Mouse (Mus musculus) neural tube, embryonic 15.5 days (tissue): ENCODE data around the gene Miga2. TPM values are rescaled to one million over a fixed set of nuclear protein-coding genes. Genes with fewer than 3 reads are reported as not detected.

Experiments
- ATAC-seq: fragments of 200-750 bp; cut with Nextera tagmentation; 2 replicates; pipeline ENCODE4 v1.8.0; 2017; ENCODE audit warnings: mild to moderate bottlenecking, moderate TSS enrichment, moderate library complexity; ENCODE audit not compliant: low FRiP score
- H3K27ac ChIP-seq: fragments of 300-500 bp; sonication (generic); replicated peaks from 2 replicates; pipeline ENCODE4 v1.5.1; 2015; ENCODE audit warnings: mild to moderate bottlenecking, inconsistent platforms
- H3K27me3 ChIP-seq: fragments of 300-500 bp; sonication (generic); replicated peaks from 2 replicates; pipeline ENCODE4 v1.6.1; 2015; ENCODE audit warnings: inconsistent platforms
- H3K36me3 ChIP-seq: fragments of 300-500 bp; sonication (generic); 2 replicates; pipeline ENCODE4 v1.6.1; 2015; ENCODE audit warnings: inconsistent platforms
- H3K4me1 ChIP-seq: fragments of 300-500 bp; sonication (generic); 2 replicates; pipeline ENCODE4 v1.6.1; 2015; ENCODE audit warnings: inconsistent platforms
- H3K4me2 ChIP-seq: fragments of 300-500 bp; sonication (generic); 2 replicates; pipeline ENCODE4 v1.6.1; 2015; ENCODE audit warnings: inconsistent platforms, mild to moderate bottlenecking, moderate library complexity
- H3K4me3 ChIP-seq: fragments of 300-500 bp; sonication (generic); replicated peaks from 2 replicates; pipeline ENCODE4 v1.5.1; 2015; ENCODE audit warnings: mild to moderate bottlenecking, inconsistent platforms
- H3K9ac ChIP-seq: fragments of 300-500 bp; sonication (generic); replicated peaks from 2 replicates; pipeline ENCODE4 v1.6.1; 2015; ENCODE audit warnings: mild to moderate bottlenecking, inconsistent platforms
- H3K9me3 ChIP-seq: fragments of 300-500 bp; sonication (generic); replicated peaks from 2 replicates; pipeline ENCODE4 v1.6.1; 2016; ENCODE audit warnings: inconsistent platforms
- WGBS: fragments of 180-500 bp; shearing (Covaris S2); methylation state at CpG from one replicate; pipeline ENCODE4 v1.1.7; 2015; ENCODE audit warnings: mixed read lengths; 5-methylcytosine and 5-hydroxymethylcytosine counted together
- polyA plus RNA-seq: library from polyadenylated mRNA; unstranded; fragments of >200 nt; fragmentation: Nextera tagmentation; extraction: Ambion mirVana; gene quantifications from 2 replicates; pipeline ENCODE4 v1.2.1, GENCODE M21; 2015

The Miga2 gene
- polyA plus RNA-seq, 1 experiment from 2014 or later, result 35.8 TPM

DNA sequence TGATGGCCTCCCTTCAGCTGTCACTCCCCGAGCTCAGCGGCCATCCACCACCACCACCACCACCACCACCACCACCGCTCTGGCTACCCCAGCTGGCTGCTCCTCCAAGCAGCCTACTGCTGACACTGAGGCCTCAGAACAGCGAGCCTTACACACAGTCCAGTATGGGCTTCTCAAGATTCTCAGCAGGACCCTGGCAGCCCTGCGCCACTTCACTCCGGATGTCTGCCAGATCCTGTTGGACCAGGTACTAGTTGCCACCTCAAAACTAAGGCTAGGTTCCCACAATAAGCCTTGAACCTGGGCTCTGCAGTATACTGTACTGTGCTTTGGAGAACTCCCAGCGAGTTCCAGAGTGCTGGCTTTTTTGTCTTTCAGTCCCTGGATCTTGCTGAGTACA lies 21.5 kb upstream of the Miga2 start:
- Histone ChIP-seq H3K36me3 (peaks cover 98% of the 10 kb centered on the region), H3K4me1 (no peaks in the 10 kb centered on the region), H3K9ac (no peak overlapping the region), H3K4me2 (no peak overlapping the region), H3K4me3 (no peak overlapping the region), H3K27ac (no peak overlapping the region), H3K9me3 (no peaks in the 10 kb centered on the region), H3K27me3 (no peaks in the 10 kb centered on the region)
- no peak for ATAC-seq
- 93% methylated on average over 7 of the region's 7 CpGs for WGBS

DNA sequence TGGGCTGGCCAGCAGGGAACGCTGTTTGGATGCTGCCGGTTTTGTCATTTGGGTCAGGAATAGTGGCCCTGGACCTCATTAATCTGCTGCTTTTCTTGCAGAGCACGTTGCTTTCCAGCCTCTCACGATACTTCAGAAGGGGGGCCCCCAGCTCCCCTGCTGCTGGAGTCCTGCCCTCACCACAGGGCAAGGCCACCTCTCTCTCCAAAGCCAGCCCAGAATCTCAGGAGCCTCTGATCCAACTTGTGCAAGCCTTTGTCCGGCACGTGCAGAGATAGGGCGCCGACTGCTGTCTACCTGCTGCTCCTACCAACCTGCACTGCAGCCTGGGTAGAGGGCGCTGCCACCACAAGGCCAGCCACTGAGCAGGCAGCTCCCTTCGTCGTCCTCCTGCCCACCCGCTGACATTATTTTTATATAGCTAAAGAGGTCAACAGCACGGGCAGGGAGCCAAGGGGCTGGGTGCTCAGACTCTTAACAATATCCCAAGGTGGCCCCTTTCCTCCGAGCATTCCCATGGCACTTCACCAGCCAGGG lies 20.4 kb upstream of the Miga2 start:
- Histone ChIP-seq H3K9ac (no peak overlapping the region), H3K27ac (no peak overlapping the region), H3K27me3 (no peaks in the 10 kb centered on the region), H3K9me3 (no peaks in the 10 kb centered on the region), H3K4me3 (no peak overlapping the region), H3K36me3 (peaks cover 99% of the 10 kb centered on the region), H3K4me2 (no peak overlapping the region), H3K4me1 (no peaks in the 10 kb centered on the region)
- WGBS, result 68% methylated on average over 14 of the region's 14 CpGs
- ATAC-seq, result no peak

DNA sequence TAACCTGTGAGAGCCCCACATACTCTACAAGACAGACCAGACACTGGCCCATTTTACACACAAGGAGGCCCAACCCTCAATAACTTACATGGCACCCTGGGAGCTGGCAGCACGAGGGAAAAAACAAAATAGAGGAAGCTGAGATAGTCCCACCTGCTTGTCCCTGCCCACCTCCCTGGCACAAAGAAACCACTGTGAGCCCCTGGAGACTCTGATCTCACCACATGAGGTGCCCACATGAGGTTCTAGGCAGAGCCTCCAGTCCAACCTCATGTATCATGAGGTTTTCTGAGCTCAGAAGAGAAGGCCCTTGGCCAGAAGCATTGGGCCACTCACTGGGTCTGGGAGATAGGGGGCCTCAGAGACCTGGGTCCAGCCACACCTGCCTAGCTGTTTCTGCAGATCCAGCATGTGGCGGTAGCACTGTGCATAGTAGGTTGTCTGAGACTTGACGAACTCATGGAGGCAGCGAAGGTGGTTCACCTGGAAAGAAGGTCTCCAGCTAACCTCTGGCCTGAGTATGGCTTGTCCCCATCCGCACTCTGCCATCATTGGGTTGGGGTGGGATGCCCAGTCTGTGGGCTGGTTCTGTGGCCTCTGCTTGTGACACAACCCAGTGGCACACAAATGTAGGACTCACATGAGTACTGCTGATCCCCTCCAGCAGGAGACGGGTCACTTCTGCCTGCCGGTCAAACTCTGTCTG lies 17.9 kb upstream of the Miga2 start:
- Histone ChIP-seq H3K27me3 (no peaks in the 10 kb centered on the region), H3K36me3 (peaks cover 99% of the 10 kb centered on the region), H3K27ac (no peak overlapping the region), H3K4me3 (no peak overlapping the region), H3K9ac (no peak overlapping the region), H3K4me1 (no peaks in the 10 kb centered on the region), H3K4me2 (no peak overlapping the region), H3K9me3 (no peaks in the 10 kb centered on the region)
- 89% methylated on average over 7 of the region's 7 CpGs for WGBS
- no peak for ATAC-seq

DNA sequence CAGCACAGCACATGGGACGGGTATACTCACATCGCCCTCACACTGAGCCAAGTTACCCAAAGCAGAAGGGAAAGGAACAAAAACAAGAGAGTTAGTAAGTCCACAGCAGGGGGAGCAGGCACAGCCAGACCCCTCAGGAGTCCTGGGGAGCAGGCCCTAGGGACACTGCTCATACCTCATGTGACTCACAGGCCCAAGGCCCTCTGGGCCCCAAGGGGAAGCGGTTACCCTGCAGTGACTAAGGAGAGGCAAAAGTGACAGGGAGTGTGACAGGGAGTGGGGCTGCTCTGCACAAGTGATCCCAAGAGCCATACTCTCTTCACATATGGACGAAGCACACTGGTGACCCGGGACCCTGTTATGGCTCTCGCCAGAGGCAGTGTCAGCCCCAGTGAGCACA lies 14.8 kb upstream of the Miga2 start:
- Histone ChIP-seq H3K9me3 (no peaks in the 10 kb centered on the region), H3K4me1 (no peaks in the 10 kb centered on the region), H3K4me2 (no peak overlapping the region), H3K27me3 (no peaks in the 10 kb centered on the region), H3K4me3 (no peak overlapping the region), H3K9ac (no peak overlapping the region), H3K36me3 (peaks cover 89% of the 10 kb centered on the region), H3K27ac (no peak overlapping the region)
- 90% methylated on average over 6 of the region's 6 CpGs for WGBS
- ATAC-seq, result no peak

DNA sequence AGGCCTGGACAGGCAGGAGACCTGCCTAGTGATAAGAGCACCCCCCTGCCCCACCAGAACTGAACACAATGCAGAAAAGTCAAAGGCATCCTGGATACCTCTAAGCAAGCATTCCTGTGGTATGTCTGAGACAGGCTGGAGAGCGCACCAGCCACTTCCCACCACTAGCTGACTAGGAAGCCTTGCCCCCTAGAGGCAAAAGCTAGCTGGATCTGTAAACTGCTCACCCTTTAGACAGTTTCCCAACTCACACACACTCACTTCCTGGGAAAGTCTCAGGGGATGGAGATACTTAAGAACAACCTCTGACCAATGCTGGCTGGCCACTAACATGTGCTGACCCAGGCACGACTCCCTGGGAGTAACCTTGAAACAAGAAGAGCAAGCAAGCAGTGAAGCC lies 12.9 kb upstream of the Miga2 start:
- H3K27me3 ChIP-seq, result no peaks in the 10 kb centered on the region
- WGBS, result 85% methylated on average over 2 of the region's 2 CpGs
- peaks cover 74% of the 10 kb centered on the region for H3K36me3 ChIP-seq

DNA sequence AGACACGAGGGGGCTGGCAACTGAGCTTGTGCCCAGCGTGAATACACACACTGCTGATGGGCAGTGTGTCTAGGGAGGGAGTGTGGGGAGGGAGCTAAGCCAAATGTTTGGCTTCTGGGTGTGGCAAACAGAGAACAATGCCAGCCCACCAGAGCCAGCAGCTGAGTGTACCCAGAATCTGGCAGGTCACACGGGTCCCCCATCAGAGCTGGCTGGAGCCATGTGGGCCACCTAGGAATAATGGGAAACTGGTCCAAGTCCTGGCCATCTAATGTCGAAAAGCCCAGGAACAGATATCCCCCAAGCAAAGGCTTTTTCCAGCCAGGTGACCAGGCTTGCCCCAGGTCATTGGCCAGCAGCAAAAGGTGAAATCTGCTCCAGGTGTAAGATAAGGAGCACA lies 8.2 kb upstream of the Miga2 start:
- no peak overlapping the region for H3K9ac ChIP-seq
- no peak overlapping the region for H3K4me3 ChIP-seq
- H3K4me1 ChIP-seq, result peaks cover 46% of the 10 kb centered on the region
- ATAC-seq, result no peak
- H3K9me3 ChIP-seq, result no peaks in the 10 kb centered on the region
- no peaks in the 10 kb centered on the region for H3K27me3 ChIP-seq
- peak overlapping the region; percentile 29; the same call in 1 of the 2 replicates for H3K27ac ChIP-seq
- H3K4me2 ChIP-seq, result no peak overlapping the region
- H3K36me3 ChIP-seq, result peaks cover 27% of the 10 kb centered on the region
- 55% methylated on average over 4 of the region's 4 CpGs for WGBS

More for the DNA sequence above, 12.9 kb upstream of the Miga2 start:
- H3K4me2 ChIP-seq, result no peak overlapping the region
- no peaks in the 10 kb centered on the region for H3K9me3 ChIP-seq
- no peak overlapping the region for H3K9ac ChIP-seq
- no peak overlapping the region for H3K27ac ChIP-seq
- peaks cover 14% of the 10 kb centered on the region for H3K4me1 ChIP-seq
- ATAC-seq, result no peak
- H3K4me3 ChIP-seq, result no peak overlapping the region

DNA sequence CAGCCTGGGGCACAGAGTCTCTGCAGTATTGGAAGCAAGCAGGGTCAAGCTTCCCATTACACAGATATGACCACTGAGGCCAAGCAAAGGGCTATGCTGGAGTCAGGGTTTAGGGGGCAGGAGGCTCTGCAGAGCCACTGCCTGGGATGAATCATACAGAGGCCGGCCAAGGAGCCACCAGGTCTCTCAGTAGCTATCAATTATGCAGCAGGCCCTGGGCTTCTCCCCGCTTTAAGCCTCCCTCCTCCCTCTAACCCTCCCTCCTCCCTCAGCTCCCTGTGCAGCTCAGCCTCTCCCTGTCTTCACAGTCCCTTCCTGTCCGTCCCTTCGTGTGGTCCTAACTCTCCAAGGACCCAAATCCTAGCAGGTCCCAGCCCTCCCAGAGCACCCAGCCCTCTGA lies 7.8 kb upstream of the Miga2 start:
- no peak for ATAC-seq
- no peak overlapping the region for H3K27ac ChIP-seq
- H3K4me2 ChIP-seq, result no peak overlapping the region
- H3K4me3 ChIP-seq, result no peak overlapping the region
- H3K27me3 ChIP-seq, result no peaks in the 10 kb centered on the region
- peaks cover 46% of the 10 kb centered on the region for H3K4me1 ChIP-seq
- no peaks in the 10 kb centered on the region for H3K9me3 ChIP-seq
- 54% methylated on average over 4 of the region's 4 CpGs for WGBS
- peaks cover 24% of the 10 kb centered on the region for H3K36me3 ChIP-seq
- no peak overlapping the region for H3K9ac ChIP-seq

DNA sequence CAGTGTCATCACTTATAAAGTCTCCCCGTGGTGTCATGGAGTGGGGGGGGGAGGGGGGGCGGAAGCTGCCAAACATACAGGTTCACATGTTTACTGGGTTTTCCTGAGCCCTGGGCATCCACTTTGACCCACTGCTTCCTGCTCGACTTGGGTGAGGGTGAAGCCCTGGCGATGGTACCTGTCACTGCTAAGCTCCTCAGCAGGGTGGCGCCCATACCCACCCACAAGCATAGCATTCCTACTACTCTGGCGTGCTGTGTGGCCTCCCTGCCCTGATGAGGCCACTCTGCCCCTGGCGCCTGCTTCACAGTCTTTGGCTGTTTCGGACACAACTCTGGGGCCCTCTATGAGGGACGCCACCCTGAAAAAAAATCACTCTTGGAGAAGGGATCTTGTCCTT lies 7.1 kb upstream of the Miga2 start:
- Histone ChIP-seq H3K4me1 (peaks cover 46% of the 10 kb centered on the region), H3K36me3 (peaks cover 23% of the 10 kb centered on the region), H3K4me2 (no peak overlapping the region), H3K4me3 (no peak overlapping the region), H3K27ac (no peak overlapping the region), H3K27me3 (no peaks in the 10 kb centered on the region), H3K9me3 (no peaks in the 10 kb centered on the region), H3K9ac (no peak overlapping the region)
- ATAC-seq, result no peak
- WGBS, result 72% methylated on average over 9 of the region's 9 CpGs

DNA sequence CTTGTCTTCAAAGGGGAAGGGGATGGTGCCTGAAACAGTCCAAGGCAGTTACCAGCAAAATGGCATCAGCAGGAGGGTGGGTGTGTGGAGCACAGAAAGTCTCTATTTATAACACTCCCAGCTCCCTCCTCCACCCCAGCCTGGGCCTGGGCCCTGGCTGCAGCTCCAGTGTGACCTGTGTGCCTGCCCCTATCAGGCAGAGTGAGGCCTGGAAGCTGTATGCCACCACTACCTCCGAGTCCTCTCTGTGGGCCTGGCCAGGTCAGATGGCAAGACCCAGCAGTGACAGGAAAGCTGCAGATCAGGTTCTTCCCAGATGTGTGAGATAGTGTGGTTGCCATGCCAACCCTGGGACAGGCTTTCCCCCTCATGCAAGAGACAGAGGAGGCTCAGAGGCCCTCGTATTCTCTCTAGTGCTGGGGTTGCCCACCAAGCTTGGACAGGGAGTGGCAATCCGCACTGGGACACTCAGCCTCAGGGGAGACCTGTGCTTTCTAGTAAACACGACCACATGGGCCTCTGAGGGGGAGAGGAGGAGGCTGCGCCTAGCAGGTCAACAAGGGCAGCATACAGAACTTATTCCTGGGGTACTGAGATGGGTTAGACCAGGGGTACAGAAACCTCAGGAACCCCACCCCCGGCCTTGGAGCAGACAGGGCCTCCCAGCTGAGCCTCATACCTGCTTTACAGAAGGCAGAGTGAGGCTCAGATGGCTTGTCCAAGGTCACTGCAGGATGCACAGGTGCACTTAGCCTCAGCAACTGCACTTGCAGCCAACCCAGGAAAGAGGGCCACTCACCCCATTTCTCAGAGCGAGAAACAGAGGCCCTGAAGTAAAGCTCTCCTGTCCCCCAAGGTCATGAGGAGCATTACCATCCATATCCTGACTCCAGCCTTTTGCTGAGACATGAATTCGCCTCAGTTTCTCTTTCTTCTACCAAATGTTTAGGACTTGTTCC lies 6.2 kb upstream of the Miga2 start:
- WGBS, result 52% methylated on average over 8 of the region's 8 CpGs

DNA sequence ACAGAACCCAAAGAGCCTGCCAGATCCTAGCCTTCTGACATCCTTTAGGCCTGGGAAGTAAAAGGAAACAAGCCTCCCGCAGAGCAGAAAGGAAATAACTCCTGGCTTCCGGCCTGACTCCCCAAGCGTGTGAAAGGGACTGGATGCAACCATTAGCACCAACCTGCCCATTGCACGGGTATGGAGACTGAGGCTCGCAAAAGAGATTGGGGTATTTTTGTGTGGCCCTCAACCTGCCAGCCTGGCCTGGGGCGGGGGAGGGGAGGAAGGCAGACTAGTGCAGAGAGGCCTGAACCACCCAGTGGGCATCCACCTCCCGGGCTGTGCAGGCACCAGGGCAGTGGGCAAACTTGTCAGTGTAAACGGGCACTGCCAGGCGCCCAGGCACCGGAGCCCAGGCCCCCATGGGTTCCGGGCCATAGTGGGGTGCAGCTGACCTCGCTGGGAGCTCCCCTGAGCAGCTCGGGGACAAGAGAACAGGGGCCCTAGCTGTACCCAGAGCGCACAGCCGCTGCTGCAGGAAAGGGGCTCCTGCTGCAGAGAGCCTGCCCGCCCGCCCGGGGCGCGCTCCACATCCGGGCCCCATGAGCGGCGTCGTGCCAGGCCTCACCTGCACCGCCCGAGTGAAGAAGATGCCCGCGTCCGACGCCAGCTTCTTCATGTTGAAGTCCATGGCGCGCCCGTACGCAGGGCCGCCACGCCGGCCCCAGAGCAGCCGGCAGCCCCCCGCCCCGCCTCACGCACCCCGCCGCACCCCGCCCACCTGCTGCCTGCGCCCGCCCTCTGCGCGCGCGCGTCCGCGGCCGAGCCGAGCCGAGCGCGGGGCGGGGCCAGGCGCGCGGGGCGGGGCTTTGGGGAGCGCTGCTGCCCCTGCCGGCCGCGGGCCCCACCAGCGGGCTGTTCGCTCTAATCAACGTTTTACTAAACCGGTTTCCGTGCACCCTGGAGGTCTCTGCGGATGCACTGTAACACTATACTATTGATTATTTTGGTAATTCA lies 5.2 kb upstream of the Miga2 start, which contains the start of gene Sh3glb2:
Gene Sh3glb2 (minus strand): TSS at position 805 of the 999 bp plus-strand sequence.
- H3K4me1 ChIP-seq, result peaks cover 48% of the 10 kb centered on the region

More for the DNA sequence above, 6.2 kb upstream of the Miga2 start:
- ATAC-seq, result no peak
- Histone ChIP-seq H3K9ac (peak overlapping the region; percentile 83), H3K36me3 (peaks cover 17% of the 10 kb centered on the region), H3K9me3 (no peaks in the 10 kb centered on the region), H3K27ac (no peak overlapping the region), H3K4me1 (peaks cover 46% of the 10 kb centered on the region), H3K4me3 (peak overlapping the region; percentile 76), H3K27me3 (no peaks in the 10 kb centered on the region), H3K4me2 (peak overlapping the region; percentile 81)

DNA sequence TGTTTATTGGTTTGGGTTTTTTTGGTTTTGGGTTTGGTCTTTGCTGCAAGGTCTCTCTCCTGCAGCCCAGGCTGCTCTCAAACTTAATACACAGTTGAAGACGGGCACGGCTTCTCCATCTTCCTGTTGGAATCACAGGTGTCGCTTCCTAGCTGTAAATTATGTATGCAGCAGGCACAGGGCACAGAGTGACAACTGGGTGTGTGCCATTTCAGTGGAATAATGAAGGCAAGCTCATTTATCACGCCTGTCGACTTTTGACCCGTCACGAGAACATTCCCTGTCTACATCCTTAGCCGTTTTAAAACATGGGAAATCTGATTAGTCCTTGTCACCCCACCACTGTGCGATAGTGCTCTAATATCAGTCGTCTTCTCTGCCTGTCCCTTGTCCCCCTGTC lies 3.4 kb upstream of the Miga2 start:
- no peaks in the 10 kb centered on the region for H3K9me3 ChIP-seq
- no peak overlapping the region for H3K9ac ChIP-seq
- no peaks in the 10 kb centered on the region for H3K36me3 ChIP-seq
- H3K4me3 ChIP-seq, result no peak overlapping the region
- WGBS, result 65% methylated on average over 10 of the region's 10 CpGs
- no peaks in the 10 kb centered on the region for H3K27me3 ChIP-seq
- H3K4me2 ChIP-seq, result no peak overlapping the region
- peaks cover 52% of the 10 kb centered on the region for H3K4me1 ChIP-seq
- no peak overlapping the region for H3K27ac ChIP-seq
- no peak for ATAC-seq

More for the DNA sequence above, 5.2 kb upstream of the Miga2 start, which contains the start of gene Sh3glb2:
- Histone ChIP-seq H3K36me3 (peaks cover 7% of the 10 kb centered on the region), H3K4me3 (peak within 1 kb of the TSS; percentile 76), H3K9ac (peak within 1 kb of the TSS; percentile 83), H3K27ac (peak within 1 kb of the TSS; percentile 75), H3K4me2 (peak within 1 kb of the TSS; percentile 81), H3K9me3 (no peaks in the 10 kb centered on the region), H3K27me3 (no peaks in the 10 kb centered on the region)
- ATAC-seq, result peak; percentile 78
- 2% methylated on average over 59 of the region's 73 CpGs for WGBS
